Mouse (Mus musculus) kidney, postnatal 0 days (tissue): ENCODE data around the gene Ly6g5c. TPM values are rescaled to one million over a fixed set of nuclear protein-coding genes. Genes with fewer than 3 reads are reported as not detected.

Experiments used
- ATAC-seq: fragments of 200-750 bp; cut with Nextera tagmentation; replicated peaks from 2 replicates; pipeline ENCODE4 v1.8.0; 2017; ENCODE audit warnings: low read depth, moderate number of reproducible peaks, moderate TSS enrichment, moderate library complexity; ENCODE audit not compliant: low FRiP score
- DNase-seq: peaks from one replicate; pipeline ENCODE4 v3.0.0-alpha.2; 2016; ENCODE audit warnings: low spot score
- H3K27ac ChIP-seq: fragments of 300-500 bp; sonication (generic); 2 replicates; pipeline ENCODE4 v1.5.1; 2014; ENCODE audit warnings: mild to moderate bottlenecking
- H3K27me3 ChIP-seq: fragments of 300-500 bp; sonication (generic); 2 replicates; pipeline ENCODE4 v1.6.1; 2014; ENCODE audit warnings: low read length, mixed read lengths; ENCODE audit not compliant: insufficient read depth
- H3K36me3 ChIP-seq: fragments of 300-500 bp; sonication (generic); 2 replicates; pipeline ENCODE4 v1.6.1; 2014; ENCODE audit warnings: low read length, mixed read lengths; ENCODE audit not compliant: insufficient read depth
- H3K4me1 ChIP-seq: fragments of 300-500 bp; sonication (generic); replicated peaks from 2 replicates; pipeline ENCODE4 v1.6.1; 2014; ENCODE audit warnings: antibody characterized with exemption, low read length, mixed read lengths; ENCODE audit not compliant: insufficient read depth
- H3K4me2 ChIP-seq: fragments of 300-500 bp; sonication (generic); 2 replicates; pipeline ENCODE4 v1.6.1; 2014; ENCODE audit warnings: mild to moderate bottlenecking, low read length, moderate library complexity, mixed read lengths
- H3K4me3 ChIP-seq: fragments of 300-500 bp; sonication (generic); replicated peaks from 2 replicates; pipeline ENCODE4 v1.5.1; 2014; ENCODE audit warnings: low read depth, low read length
- H3K9ac ChIP-seq: fragments of 300-500 bp; sonication (generic); 2 replicates; pipeline ENCODE4 v1.6.1; 2014; ENCODE audit warnings: low read depth, low read length
- H3K9me3 ChIP-seq: fragments of 300-500 bp; sonication (generic); replicated peaks from 2 replicates; pipeline ENCODE4 v1.6.1; 2016; ENCODE audit warnings: low read length, inconsistent platforms, mixed read lengths
- CTCF ChIP-seq: IDR thresholded peaks from 2 replicates; pipeline ENCODE4 v1.5.1; 2016; ENCODE audit warnings: antibody characterized with exemption, low read depth, mild to moderate bottlenecking, moderate library complexity
- WGBS: fragments of 180-500 bp; shearing (Covaris S2); extraction: QIAGEN DNeasy Blood & Tissue Kit; methylation state at CpG from one replicate; pipeline ENCODE4 v1.1.7; 2014; 5-methylcytosine and 5-hydroxymethylcytosine counted together
- polyA plus RNA-seq: library from polyadenylated mRNA; unstranded; fragments of >200 nt; fragmentation: Nextera tagmentation; extraction: Ambion mirVana; gene quantifications from 2 replicates; pipeline ENCODE4 v1.2.1, GENCODE M21; 2015

Ly6g5c gene
- polyA plus RNA-seq, 1 experiment from 2014 or later: not detected

DNA sequence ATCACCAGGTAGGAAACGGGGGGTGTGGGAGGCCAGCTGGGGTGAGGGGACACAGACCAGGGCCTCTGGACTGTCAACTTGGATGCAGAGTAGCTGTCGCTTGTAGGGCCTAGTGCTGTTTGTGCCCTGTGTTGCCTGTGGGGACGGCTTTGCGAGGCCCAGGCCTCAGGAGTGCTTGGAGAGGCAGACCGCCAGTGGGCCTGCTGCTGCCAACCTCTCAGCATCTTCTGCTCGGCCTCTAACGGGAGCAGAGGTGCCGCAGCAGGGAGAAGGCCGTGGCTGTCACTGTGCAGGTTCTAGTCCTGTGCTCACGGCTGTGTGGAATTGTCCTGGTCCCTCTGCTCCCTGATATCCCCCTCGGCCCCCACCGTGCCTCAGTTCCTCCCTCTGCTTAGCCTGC is 11.5 kb upstream of the Ly6g5c start:
- Histone ChIP-seq H3K36me3 (peaks cover 64% of the 10 kb centered on the region), H3K4me1 (peaks cover 9% of the 10 kb centered on the region; the same call in 1 of the 2 replicates), H3K9ac (no peak overlapping the region), H3K4me2 (no peak overlapping the region), H3K27me3 (no peaks in the 10 kb centered on the region), H3K27ac (no peak overlapping the region), H3K9me3 (no peaks in the 10 kb centered on the region), H3K4me3 (no peak overlapping the region)
- ATAC-seq (no peak), DNase-seq (no peak)
- WGBS: 87% methylated on average over 12 of the region's 12 CpGs
- no peak for TF ChIP-seq CTCF

- Histone ChIP-seq H3K4me3 (no peak overlapping the region), H3K27ac (no peak overlapping the region), H3K36me3 (peaks cover 70% of the 10 kb centered on the region), H3K27me3 (no peaks in the 10 kb centered on the region), H3K9me3 (no peaks in the 10 kb centered on the region), H3K9ac (no peak overlapping the region), H3K4me1 (peaks cover 9% of the 10 kb centered on the region; the same call in 1 of the 2 replicates), H3K4me2 (no peak overlapping the region)
- WGBS: 71% methylated on average over 12 of the region's 12 CpGs
- no peak for ATAC-seq
- DNase-seq: no peak
- no peak for TF ChIP-seq CTCF
Observed at GRCm38 (mm10) chr17:35097164-35097655, 10.9 kb upstream of the Ly6g5c start.

DNA sequence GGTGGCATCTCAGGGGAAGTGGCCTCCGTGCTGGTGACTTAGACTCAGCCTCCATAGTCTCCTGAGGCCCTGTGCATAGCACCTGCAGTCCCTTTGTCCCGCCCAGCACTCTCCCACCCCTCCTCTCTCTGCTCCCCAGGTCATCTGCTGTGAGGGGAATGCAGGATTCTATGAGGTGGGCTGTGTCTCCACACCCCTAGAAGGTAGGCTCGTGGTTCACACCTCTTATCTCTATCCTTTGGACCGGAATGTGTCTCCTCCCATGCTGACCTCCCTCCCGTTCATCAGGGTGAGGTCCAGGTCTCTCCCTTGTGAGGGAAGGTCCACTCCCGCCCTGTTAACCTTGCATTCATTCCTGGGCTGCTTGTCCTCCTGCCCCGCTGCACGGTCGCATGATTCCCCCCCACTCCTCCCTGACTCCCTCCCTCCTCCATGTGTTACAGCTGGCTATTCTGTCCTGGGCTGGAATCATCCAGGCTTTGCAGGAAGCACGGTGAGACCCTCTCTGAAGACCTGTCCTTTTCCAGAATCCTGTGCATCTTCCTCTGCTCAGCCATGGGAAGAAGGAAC is 7.8 kb upstream of the Ly6g5c start:
- peaks cover 61% of the 10 kb centered on the region for H3K36me3 ChIP-seq
- TF ChIP-seq CTCF: no peak
- no peak overlapping the region for H3K4me2 ChIP-seq
- peak; percentile 36 for DNase-seq
- H3K27me3 ChIP-seq: no peaks in the 10 kb centered on the region
- H3K27ac ChIP-seq: peak overlapping the region; percentile 13; the same call in 1 of the 2 replicates
- no peak overlapping the region for H3K4me3 ChIP-seq
- peak; percentile 47 for ATAC-seq
- no peak overlapping the region for H3K9ac ChIP-seq
- H3K9me3 ChIP-seq: no peaks in the 10 kb centered on the region
- H3K4me1 ChIP-seq: peaks cover 9% of the 10 kb centered on the region; the same call in 1 of the 2 replicates
- 42% methylated on average over 10 of the region's 10 CpGs for WGBS

GRCm38 (mm10) chr17:35101161-35101560 is 6.9 kb upstream of the Ly6g5c start:
- ATAC-seq: no peak
- peaks cover 11% of the 10 kb centered on the region; the same call in 1 of the 2 replicates for H3K4me1 ChIP-seq
- no peak overlapping the region for H3K4me2 ChIP-seq
- whole genome bisulfite sequencing: 64% methylated on average over 11 of the region's 11 CpGs
- no peak overlapping the region for H3K27ac ChIP-seq
- H3K9me3 ChIP-seq: no peaks in the 10 kb centered on the region
- no peaks in the 10 kb centered on the region for H3K27me3 ChIP-seq
- TF ChIP-seq CTCF: no peak
- peaks cover 59% of the 10 kb centered on the region for H3K36me3 ChIP-seq
- DNase-seq: no peak
- H3K9ac ChIP-seq: no peak overlapping the region
- no peak overlapping the region for H3K4me3 ChIP-seq

DNA sequence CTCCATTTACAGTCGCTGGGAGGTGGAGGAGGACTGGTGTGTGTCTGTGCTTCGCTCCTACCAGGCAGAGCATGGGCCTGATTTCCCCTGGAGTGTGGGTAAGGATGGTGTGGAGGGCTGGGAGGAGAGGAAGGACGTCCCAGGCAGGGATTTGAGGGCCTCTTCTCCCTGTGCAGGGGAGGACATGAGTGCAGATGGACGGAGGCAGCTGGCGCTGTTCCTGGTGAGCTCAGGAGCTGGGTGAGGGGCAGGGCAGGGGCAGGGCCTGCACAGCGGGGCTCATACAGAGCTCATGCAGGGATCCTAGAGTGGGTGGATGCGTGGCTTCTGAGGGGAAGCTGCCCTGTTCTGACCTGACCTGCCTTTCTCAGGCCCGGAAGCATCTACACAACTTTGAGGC is 5.8 kb upstream of the Ly6g5c start:
- H3K4me1 ChIP-seq: peaks cover 13% of the 10 kb centered on the region; the same call in 1 of the 2 replicates
- H3K27ac ChIP-seq: peak overlapping the region; percentile 9; the same call in 1 of the 2 replicates
- no peak overlapping the region for H3K9ac ChIP-seq
- H3K4me2 ChIP-seq: no peak overlapping the region
- DNase-seq (no peak), ATAC-seq (no peak)
- no peak for TF ChIP-seq CTCF
- H3K36me3 ChIP-seq: peaks cover 53% of the 10 kb centered on the region
- no peak overlapping the region for H3K4me3 ChIP-seq
- no peaks in the 10 kb centered on the region for H3K9me3 ChIP-seq
- 51% methylated on average over 7 of the region's 8 CpGs for WGBS
- H3K27me3 ChIP-seq: no peaks in the 10 kb centered on the region

GRCm38 (mm10) chr17:35103221-35103690 is 4.8 kb upstream of the Ly6g5c start:
- H3K9me3 ChIP-seq: no peaks in the 10 kb centered on the region
- no peak overlapping the region for H3K4me2 ChIP-seq
- 49% methylated on average over 6 of the region's 6 CpGs for WGBS
- DNase-seq (peak; percentile 28), ATAC-seq (peak; percentile 44)
- no peak for TF ChIP-seq CTCF
- H3K27ac ChIP-seq: 0 out of 2 replicates have a peak overlapping the region, but pooled peaks have one; percentile 36
- H3K4me3 ChIP-seq: no peak overlapping the region
- H3K27me3 ChIP-seq: no peaks in the 10 kb centered on the region
- no peak overlapping the region for H3K9ac ChIP-seq
- peaks cover 13% of the 10 kb centered on the region; the same call in 1 of the 2 replicates for H3K4me1 ChIP-seq
- peaks cover 45% of the 10 kb centered on the region for H3K36me3 ChIP-seq
